Mouse (Mus musculus) neural tube, embryonic 10.5 days (tissue): ENCODE data around the gene Prr23a3.

Experiments used
- DNase-seq: peaks from one replicate; pipeline ENCODE4 v3.0.0-alpha.2; 2017; ENCODE audit warnings: low spot score; ENCODE audit errors: extremely low spot score

The Prr23a3 gene

DNA sequence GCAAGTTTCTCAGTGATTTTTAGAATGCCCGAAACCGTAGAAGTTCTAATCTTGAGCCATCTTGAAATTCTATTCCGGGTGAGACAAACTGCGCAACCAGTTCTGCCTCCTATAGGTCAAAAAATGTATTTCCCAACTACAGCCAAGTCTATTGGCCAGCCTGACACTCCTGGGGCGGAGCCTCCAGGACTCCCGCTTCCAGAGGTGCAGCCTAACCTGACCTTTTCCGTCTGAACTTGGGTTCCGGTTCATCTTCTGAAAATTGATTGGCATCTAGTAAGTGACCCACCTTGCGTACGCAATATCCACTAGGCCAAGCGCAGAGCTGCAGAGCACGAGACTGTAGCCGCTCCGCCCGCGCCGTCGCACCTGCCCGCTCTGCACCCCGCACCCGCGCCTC, at the start of gene Prr23a3:
Gene Prr23a3, plus strand, starts transcription at position 197 of the 400 bp plus-strand sequence.
- no peak for DNase-seq

DNA sequence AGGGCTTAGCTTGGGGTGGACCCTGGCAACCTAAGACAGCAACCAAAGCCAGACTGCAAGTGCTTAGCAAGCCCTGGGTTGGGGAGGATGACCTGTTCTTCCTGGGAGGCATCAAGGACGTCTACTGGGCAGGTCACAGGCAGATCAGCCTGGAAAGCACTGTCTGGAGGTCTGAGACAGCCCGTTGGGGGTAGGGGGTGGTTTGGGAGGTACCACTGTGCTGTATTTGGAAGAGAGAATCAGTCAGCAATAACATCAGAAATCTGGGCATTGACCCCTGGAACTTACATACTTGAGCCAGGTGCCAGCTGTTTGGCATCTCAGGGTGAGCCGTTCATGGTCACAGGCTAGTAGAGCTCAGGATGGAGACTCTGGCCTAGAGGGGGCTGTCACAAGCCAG, 48.5 kb upstream of the Prr23a3 start:
- no peak for DNase-seq

DNA sequence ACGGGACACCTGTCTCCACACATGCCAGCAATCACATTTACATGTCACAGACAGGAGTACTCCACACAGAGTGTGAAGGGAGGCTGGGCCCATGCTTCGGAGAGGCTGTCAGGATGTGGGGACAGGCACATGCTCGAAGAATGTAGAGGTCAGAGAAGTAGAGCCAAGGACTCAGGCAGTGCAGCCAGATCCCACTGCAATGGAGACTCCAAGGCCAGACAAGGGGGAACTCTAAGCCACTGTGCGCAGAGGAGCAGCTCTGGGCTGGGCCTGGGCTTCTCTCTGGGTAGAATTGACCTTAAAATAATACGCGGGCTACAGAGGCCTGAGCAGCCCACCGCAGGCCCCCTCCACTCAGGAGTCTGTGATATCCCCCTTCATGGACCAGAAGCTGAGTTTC, 47.0 kb upstream of the Prr23a3 start:
- no peak for DNase-seq

DNA sequence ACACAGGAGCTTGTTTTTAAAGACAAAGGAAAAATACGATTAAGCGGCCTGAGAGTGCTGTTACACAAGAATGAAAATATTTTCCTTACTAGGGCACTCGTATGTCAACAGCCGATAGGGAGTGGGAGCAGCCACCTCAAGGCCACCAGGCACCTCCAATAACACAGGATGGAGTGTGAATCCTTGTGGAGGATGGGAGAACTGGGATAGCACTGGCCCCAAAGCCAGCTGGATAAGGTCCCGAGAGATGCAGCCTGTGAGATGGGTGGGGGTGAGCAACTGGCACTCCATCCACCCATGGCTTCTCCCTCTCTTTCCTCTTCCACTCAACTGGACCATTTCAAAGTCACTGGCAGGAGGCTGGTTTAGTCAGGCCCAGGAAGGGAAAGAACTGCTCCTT, 45.6 kb upstream of the Prr23a3 start:
- no peak for DNase-seq

DNA sequence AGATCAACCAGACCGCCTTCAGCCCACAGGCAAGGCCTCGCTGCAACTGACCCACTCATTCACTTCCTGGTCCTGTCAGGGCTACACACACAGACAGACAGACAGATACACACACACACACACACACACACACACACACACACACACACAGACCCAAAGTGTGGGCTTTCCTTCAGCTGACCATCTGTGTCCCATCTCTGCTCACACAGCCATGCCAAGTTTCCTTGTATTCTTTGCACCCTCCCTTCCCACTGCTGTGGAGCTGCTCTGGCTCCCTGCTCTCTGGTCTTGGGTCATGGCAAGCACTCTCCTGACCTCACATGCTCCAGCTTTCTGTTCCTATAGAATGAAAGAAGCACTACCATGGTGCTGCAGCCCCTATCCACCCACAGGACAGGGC, 45.1 kb upstream of the Prr23a3 start:
- no peak for DNase-seq

DNA sequence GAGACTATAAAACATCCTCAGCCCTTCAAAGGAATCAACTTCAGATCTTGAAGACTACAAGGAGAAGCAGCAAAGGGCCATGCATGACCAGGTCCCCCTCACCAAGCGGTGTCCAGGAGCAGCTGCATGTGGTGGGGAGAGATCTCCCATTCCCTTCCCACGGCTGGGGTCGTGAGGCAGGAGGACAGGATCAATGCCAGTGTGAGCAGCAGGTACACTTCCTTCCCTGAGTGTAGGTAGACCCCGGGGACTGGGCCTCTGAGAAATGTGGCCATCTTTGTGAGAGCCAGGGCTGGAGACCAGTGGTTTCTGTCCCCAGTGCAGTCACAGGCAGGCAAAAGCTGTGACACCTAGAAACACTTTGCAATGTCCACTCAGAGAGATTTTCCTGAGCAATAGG, 44.1 kb upstream of the Prr23a3 start:
- peak; percentile 7 for DNase-seq

DNA sequence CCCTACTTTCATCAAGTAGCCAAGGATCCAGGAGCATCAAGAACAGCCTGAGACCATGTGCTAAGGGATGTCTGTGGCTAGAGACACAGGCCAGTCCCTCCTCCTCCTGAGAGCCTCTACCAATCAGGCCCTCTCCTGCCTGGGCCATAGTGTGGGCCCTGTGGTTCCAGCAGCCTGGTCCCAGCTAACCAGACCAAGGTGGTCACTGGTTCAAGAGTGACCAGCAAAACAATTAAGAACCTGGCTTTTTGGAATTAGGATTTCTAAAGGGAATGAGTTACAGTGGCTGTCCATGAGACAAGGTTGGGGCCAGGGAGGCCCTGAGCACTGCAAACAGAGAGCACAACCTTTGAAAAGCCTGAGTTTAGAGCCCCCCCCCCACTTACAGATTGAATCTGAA, 43.5 kb upstream of the Prr23a3 start:
- peak; percentile 2 for DNase-seq

DNA sequence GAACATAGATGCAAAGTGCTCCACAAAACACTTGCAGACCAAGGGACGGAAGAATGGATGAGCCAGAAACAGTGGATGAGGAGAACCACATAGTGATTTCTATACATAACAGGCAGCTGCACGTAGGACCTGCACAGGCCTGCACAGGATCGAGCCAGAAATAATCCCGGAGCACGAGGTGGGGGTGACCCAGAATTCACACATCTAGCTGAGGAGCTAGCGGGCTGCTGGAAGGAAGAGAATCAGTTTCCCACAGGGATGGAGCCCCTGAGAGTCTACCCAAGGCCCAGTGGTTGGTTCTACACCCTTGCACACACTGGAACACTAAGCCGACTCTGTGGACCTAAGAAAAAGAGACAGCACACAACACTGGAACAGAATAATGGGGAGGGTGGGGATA, 40.8 kb upstream of the Prr23a3 start:
- no peak for DNase-seq

DNA sequence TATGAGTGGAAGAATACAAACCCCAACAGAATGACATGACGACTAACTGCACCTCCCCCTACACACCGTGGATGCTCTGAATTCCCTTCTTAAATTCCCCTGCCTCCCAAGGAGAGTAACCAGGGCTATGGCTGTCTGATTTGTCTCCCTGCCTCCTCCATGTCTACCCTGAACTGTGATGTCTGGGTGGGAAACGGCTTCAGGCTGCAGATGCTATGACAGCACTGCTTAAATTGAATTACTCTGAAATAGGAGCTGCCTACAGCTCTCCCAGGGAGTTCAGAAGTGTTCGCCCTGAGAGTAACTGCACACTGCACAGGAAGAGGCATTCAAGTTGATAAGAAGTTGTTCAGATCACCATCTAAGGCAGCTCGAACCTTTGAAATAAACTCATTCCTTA, 35.1 kb upstream of the Prr23a3 start:
- peak; percentile 12 for DNase-seq

DNA sequence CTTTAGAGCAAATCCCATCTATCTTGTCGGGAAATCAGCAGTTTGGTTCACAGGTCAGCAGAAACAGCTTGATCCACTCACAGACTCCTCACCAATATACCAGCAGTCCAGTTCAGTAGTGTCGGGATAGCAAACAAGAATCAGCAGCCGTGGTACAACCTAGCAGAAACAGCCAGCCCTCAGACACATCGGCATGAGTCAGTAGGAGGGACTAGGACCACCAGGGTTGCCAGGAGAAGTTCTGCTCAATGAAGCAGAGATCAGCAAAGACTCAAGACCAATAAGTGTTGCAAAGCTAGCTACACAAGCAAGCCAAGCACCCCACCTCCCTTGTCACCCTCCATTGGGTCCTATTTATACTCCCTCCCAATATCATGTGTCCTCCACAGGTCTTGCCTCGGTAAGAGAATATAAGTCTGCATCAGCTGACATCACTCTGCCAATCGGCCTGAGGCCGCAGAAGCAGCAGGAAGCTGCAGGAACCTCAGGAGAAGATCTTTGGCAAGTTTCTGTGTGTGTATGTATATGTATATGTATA, 27.0 kb upstream of the Prr23a3 start:
- no peak for DNase-seq

DNA sequence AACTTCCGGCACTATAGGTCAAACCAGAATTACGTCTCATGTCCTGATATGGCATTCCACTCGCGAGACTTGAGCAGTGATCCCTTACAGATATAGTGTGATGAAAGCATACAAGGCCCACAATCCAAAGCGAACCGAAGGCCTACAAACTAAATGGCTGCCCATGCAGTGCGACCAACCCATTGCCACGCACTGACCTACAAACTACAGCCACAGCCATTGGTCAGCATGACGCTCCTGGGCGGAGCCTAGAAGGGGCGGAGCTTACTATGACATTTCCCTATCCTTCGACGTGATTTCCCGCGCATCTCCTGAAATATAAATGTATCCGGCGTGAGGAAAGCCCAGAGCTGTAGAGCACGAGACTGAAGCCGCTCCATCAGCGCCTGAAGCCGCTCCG, 22.4 kb upstream of the Prr23a3 start, which contains the start of gene Prr23a1:
Gene Prr23a1, plus strand, starts transcription at position 387 of the 400 bp plus-strand sequence.
- no peak for DNase-seq

DNA sequence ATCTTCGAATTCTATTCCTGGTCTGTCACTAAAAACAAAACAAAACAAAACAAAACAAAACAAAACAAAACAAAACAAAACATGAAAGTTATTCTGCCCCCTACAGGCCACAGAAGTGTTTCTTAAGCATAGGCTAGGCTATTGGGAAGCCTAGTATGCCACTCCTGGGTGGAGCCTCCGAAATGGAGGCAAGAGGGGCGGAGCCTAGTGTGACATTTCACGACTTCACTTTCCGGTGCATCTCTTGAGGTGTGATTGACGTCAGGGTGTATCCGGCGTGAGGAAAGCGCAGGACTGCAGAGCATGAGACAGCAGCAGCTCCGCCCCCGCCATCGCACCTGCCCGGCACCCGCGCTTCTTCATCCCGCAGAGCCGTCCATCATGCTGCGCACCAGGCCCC, 8.4 kb upstream of the Prr23a3 start, which contains the start of gene Prr23a2:
Gene Prr23a2, plus strand, starts transcription at position 285 of the 400 bp plus-strand sequence.
- DNase-seq = no peak

DNA sequence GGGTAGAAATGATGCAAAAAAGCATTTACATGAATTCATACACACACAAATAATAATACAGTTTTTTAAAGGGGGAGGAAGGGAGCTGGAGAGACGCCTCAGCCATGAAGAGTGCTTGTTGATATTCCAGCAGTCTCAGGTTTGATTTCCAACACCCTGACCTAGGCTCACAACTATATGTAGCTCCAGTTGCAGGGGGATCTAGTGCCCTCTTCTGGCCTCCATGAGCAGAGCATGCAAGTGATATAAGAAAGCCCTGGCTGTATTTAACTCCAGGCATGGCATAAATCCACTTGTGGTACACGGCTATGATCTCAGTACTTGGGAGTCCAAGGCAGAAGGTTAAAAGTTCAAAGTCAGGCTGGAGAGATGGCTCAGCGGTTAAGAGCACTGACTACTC, 1.1 kb upstream of the Prr23a3 start:
- no peak for DNase-seq

DNA sequence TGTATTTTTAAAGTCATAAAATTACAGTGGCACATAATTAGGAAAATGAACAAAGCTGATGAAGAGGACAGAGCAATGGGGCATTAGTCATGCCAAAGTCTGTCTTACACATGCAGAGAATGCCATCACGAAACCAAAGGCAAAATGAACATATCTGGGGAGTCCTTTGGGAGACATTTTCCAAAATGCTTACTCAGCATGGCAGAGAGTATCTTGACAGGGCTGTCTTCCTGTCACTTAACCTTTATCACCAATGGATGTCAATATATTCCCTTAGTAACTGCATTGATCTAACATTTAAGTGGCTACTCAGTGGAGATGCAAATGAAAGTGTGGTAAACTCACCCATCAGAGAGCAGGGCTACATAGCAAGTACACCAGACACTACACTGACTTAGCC, 36.9 kb downstream of the Prr23a3 start:
- no peak for DNase-seq

DNA sequence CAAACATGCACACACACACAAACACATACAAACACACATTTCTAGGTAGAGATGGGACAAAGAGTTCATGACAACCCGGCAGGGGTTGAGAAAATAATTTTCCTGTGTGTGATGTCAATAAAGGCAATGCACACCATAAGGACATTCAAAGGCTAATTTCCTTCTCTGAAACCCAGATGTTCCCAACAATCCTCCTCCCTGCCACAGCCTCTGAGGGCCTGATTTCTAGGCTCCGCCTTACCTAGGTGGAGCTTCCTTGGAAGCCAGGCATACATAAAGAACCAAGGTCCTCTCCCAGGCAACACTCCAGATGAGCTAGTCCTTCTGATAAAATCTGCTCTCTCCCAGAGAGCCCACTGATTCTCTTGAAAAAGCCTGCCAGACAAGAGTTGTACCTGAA, 38.3 kb downstream of the Prr23a3 start, which contains the start of gene 7420426K07Rik:
Gene 7420426K07Rik, plus strand, starts transcription at position 301 of the 400 bp plus-strand sequence.
- no peak for DNase-seq
